Mouse (Mus musculus) gastrocnemius, postnatal 4 days (tissue): ENCODE data around the gene Smco2. TPM values are rescaled to one million over a fixed set of nuclear protein-coding genes. Genes with fewer than 3 reads are reported as not detected.

ENCODE experiments used
- DNase-seq, 2 experiments: peaks; one replicate each; pipeline ENCODE4 v3.0.0; 2021 to 2022; ENCODE audit warnings: low spot score in 2 of 2, mixed read lengths in 2 of 2
- total RNA-seq, 2 experiments: library from RNA; stranded (reverse); gene quantifications; 2 replicates each; pipeline ENCODE4 v1.2.3; 2021

Smco2 gene
- total RNA-seq, 2 experiments from 2014 or later: not detected

- DNase-seq: no peak
These were observed 48.8 kb downstream of the Smco2 start for GRCm38 (mm10) chr6:146898709-146899108.

- DNase-seq: no peak
These were observed 49.7 kb downstream of the Smco2 start for GRCm38 (mm10) chr6:146899647-146900046.

DNA sequence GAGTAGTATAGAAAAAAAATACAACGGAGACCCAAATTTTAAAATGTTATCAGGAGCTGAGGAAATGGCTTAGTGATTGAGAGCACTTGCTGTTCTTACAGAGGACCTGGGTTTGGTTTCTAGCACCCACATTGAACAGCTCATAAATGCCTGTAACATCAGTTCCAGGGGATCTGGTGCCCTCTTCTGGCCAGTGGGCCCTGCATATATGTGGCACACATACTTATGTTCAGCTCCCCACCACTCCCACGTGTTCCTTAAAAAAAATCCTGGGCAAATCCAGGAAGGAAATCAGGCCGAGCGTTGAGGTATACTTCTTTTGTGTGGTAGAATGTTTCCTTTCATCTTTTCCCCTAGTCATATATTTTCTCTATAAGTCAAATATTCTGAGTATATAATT is 52.0 kb downstream of the Smco2 start:
- no peak for DNase-seq

DNA sequence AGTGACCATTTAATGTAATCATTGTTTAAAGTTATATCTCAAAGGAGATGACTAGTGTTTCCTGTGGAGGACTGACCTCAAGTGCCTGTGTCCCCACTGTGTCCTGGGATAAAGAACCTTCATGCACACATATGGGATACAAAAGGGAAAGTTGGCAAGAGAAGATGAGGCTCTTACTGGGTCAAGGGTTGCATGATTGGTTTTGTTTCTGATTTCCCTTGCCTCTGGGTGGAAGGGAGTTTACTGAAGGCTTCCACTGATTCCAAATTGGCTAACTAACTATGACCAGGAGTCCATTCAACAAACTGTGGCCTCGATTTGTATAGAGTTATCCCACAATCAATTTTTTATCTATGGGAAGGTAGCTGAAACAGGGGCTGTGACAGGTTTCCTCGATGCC is 53.7 kb downstream of the Smco2 start:
- no peak for DNase-seq

DNA sequence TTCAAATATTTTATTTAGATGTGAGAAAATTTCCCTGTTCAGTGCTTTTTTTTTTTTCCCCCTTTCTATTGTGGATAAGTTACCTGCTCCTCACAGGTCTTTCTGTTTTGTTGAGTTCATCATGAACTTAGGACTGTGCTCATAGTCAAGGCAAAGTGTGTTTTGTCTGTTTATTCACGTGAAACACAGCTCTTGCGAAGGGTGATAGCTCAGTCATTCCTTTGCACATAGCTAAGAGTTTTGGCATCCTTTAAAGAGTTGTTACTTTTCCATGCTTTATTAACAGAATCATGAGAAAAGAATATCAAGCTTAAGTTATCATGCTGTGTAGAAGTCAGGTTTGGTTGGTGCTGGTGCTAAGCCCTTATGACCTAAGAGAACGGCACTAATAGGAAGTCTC is 54.8 kb downstream of the Smco2 start:
- DNase-seq: no peak

DNA sequence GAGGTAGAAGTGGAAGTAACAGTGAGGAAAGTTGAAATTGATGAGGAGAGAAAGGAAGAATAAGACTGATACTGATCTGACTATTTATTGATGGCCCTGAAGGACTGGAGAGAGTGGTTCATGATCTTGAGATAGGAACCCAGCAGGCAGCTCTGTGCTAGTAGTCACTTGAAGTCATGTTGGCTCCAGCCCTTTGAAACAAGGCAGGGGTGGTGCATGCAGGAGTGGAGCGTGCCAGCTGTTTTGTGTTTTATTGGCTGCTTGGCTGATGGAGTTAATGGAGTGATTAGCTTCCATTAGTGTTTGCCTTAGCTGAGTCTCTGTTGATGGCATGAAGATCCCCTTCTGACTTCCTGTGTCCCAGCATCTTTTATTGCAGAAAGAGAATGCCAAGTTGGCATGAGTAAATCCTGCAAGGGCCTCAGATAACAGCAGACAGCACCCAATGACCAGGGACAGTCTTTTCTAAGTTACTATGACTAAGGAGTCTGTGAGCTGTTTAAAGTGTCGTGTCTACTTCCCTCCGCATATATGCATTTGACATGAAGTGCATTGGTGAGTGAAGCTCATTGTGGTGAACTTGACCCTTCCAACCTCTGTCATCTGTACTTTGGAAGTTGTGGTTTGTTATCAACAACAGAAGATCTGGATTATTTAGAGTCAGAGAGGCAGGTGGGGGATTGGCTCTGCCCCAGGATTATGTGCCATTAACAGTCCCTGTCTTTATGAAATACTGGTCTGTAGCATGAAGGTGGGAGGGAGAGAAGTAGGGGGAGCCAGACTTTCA is 56.3 kb downstream of the Smco2 start:
- DNase-seq: no peak

- no peak for DNase-seq
These were observed 57.3 kb downstream of the Smco2 start for GRCm38 (mm10) chr6:146907061-146907794.

GRCm38 (mm10) chr6:146907795-146908190 is 57.9 kb downstream of the Smco2 start:
- no peak for DNase-seq

GRCm38 (mm10) chr6:146908801-146909200 is 58.9 kb downstream of the Smco2 start:
- no peak for DNase-seq

- no peak for DNase-seq
These were observed 60.0 kb downstream of the Smco2 start for GRCm38 (mm10) chr6:146909725-146910489.

DNA sequence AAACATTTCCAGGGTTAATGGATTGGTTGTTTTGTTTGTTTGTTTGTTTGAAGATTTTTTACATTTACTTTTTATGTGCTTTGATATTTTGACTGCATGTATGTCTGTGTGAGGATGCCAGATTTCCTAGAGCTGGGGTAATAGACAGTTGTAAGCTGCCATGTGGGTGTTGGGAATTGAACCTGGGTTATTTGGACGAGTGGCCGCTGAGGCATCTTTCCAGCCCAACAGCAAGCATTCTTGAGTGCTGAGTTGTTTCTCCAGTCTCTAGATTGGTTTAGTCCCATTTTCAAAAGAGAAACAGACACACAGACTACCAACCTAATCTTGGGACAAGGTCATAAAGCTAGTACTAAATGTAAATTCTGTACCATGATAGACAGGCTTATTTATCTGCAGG is 60.9 kb downstream of the Smco2 start:
- no peak for DNase-seq

DNA sequence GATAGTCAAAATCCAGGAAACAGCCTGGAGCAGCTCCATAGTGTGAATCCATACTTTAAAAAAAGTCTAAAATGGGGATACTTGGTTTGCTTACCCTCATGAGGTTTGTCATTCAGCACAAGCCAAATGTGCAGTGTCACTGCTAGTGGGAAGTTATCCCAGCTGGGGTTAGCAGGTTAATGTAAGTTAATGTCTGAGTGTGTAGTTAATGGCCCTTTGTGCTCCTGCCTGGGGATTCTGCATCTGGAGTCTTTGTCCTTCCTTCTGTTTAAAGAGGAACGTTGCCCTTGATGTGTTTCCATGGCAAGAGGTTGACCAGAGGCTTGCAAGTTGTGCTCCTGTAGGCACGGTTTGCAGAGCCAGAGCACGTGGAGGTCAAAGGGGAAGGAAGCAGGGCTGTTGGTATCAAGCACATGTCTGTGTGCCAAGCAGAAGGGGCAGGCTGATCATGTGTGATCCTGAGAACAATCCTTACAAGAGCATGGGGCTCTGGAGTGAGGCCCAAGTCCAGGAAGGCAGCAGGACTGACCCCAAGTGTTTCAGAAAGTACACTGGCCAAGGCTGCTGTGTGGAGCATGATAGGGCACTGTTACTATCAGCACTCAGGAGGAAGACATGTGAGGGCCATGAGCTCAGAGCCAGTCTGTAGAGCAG is 63.1 kb downstream of the Smco2 start:
- no peak for DNase-seq

DNA sequence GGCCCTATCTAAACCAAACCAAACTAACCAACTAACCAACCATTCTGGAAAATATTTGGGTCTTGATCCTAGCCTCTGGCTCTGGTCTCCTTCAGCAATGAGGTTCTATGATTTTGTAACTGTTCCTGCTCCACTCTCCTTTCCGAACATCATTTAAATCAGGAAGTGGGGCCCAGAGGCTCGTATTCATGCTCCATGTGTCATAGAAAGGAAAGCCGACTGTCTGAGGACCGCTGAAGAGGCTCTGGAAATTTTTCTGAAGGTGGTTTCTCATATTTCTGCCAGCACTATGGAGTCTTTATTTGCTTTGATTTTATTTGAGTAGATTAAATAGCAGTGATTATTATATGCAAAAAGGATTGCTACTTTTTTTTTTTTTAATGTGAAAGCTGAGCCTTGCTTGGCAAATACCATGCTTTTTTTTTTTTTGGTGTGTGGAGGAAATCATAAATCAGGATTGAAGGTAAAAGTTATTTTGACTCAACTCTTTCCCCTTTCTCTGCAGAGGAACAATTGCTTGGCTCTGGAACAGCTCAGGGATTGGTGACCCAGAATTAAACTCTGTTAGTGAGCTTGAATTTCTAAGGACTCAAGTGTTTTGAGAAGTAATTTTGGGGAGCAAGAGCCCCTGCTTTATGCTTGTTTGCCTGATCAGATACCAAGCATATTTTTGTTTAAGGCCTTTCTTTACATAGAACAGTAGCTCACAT is 63.7 kb downstream of the Smco2 start:
- no peak for DNase-seq

DNA sequence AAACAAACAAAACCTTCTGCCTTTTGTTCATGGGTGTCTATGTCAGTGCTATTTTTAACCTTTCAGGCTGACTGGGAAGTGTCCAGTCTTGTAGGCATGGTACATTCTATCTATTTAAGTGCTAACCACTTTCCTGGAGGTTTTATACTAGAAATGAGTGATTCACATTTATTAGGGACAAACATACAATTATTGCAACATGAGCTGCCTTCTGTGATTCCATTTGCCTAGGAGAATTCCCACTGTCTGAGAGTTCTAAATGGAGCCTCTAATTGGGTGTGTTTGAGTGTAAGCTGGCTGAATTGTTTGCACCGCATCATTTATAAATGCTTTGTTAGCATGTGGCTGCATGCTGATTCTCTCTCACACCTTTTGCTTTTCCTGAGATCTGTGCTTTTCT is 65.9 kb downstream of the Smco2 start:
- no peak for DNase-seq

- DNase-seq: no peak
These were observed 67.5 kb downstream of the Smco2 start for GRCm38 (mm10) chr6:146917396-146917795.

DNA sequence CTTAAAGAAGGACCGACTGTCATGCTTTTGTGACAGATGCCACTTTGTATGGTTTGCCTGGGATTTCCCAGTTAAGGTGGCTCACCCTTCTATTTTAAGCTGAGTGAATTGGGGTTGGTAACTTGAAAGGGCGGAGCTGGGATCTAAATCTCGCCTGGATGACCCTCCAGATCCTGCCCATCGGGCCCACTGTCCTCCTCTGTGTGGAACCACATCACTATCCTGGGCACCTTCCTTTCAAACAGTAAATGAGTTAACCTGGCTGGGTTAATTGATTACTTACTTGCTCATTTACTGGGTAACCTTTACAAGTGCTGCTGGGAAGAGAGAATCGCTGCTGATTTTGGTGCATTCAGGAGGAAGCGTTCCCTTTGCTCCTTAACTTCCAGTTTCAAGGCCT is 68.4 kb downstream of the Smco2 start:
- no peak for DNase-seq

Other genes starting within 250 kb of the Smco2 start
- 10 to 100 TPM; 50.4 to 53.9 TPM for gene Med21, start 207.6 kb upstream of the Smco2 start, total RNA-seq
- 10 to 100 TPM; 25.0 to 29.1 TPM for gene Tm7sf3, start 207.3 kb upstream of the Smco2 start, total RNA-seq
- gene Stk38l, start 125.1 kb upstream of the Smco2 start, total RNA-seq: 10 to 100 TPM; 10.7 to 11.9 TPM
- 1 to 10 TPM; 1.3 to 2.9 TPM for gene Arntl2, start 54.0 kb upstream of the Smco2 start, total RNA-seq
- gene Ppfibp1, start 38.4 kb downstream of the Smco2 start, total RNA-seq: 10 to 100 TPM; 72.1 to 73.6 TPM
- gene 1700034J05Rik, start 104.3 kb downstream of the Smco2 start, total RNA-seq: not detected
- gene Rep15, start 182.5 kb downstream of the Smco2 start, total RNA-seq: 1 to 10 TPM; 1.7 to 1.8 TPM
- gene Mrps35, start 192.7 kb downstream of the Smco2 start, total RNA-seq: 10 to 100 TPM; 95.5 to 99.8 TPM
- under 1 TPM in 1 of 2 experiments, not detected in 1; 0.32 TPM for gene Mansc4, start 236.9 kb downstream of the Smco2 start, total RNA-seq
- 1 to 10 TPM; 9.4 to 9.7 TPM for gene Klhl42, start 241.3 kb downstream of the Smco2 start, total RNA-seq